Mouse (Mus musculus) lung, postnatal 0 days (tissue): ENCODE measurements at regions not wholly inside any gene's neighbourhood (a gene's known extent, or its start where the extent isn't known, plus 50 kb on each side); places are given as distances from the start of the nearest gene placed in this dataset.
A peak's percentile ranks its signal among the peaks of the same experiment; 100 is the strongest.

Source experiments
- ATAC-seq: fragments of 200-750 bp; cut with Nextera tagmentation; 2 replicates; pipeline ENCODE4 v1.8.0; 2017; ENCODE audit warnings: moderate library complexity
- DNase-seq: peaks from one replicate; pipeline ENCODE4 v3.0.0-alpha.2; 2016; ENCODE audit warnings: low spot score
- H3K27ac ChIP-seq: fragments of 300-500 bp; sonication (generic); 2 replicates; pipeline ENCODE4 v1.5.1; 2014; ENCODE audit warnings: antibody characterized with exemption, mild to moderate bottlenecking, low read length, mixed read lengths
- H3K27me3 ChIP-seq: fragments of 300-500 bp; sonication (generic); replicated peaks from 2 replicates; pipeline ENCODE4 v1.6.1; 2014; ENCODE audit warnings: low read length, mixed read lengths; ENCODE audit not compliant: insufficient read depth
- H3K36me3 ChIP-seq: fragments of 300-500 bp; sonication (generic); 2 replicates; pipeline ENCODE4 v1.6.1; 2014; ENCODE audit warnings: low read length, mixed read lengths; ENCODE audit not compliant: insufficient read depth
- H3K4me1 ChIP-seq: fragments of 300-500 bp; sonication (generic); 2 replicates; pipeline ENCODE4 v1.6.1; 2014; ENCODE audit warnings: antibody characterized with exemption, low read depth, low read length, mixed read lengths; ENCODE audit not compliant: insufficient read depth
- H3K4me2 ChIP-seq: fragments of 300-500 bp; sonication (generic); replicated peaks from 2 replicates; pipeline ENCODE4 v1.6.1; 2014; ENCODE audit warnings: low read depth, mild to moderate bottlenecking, low read length, moderate library complexity, mixed read lengths
- H3K4me3 ChIP-seq: fragments of 300-500 bp; sonication (generic); 2 replicates; pipeline ENCODE4 v1.5.1; 2014; ENCODE audit warnings: low read depth, low read length
- H3K9ac ChIP-seq: fragments of 300-500 bp; sonication (generic); replicated peaks from 2 replicates; pipeline ENCODE4 v1.6.1; 2014; ENCODE audit warnings: low read depth, mild to moderate bottlenecking
- H3K9me3 ChIP-seq: fragments of 300-500 bp; sonication (generic); 2 replicates; pipeline ENCODE4 v1.6.1; 2016; ENCODE audit warnings: low read length, mixed read lengths
- CTCF ChIP-seq: IDR thresholded peaks from 2 replicates; pipeline ENCODE4 v1.5.1; 2016; ENCODE audit warnings: antibody characterized with exemption, mild to moderate bottlenecking
- EP300 ChIP-seq: IDR thresholded peaks from 2 replicates; pipeline ENCODE4 v1.6.1; 2016; ENCODE audit warnings: antibody characterized with exemption, mild to moderate bottlenecking, control low read depth
- WGBS: fragments of 180-500 bp; shearing (Covaris S2); extraction: QIAGEN DNeasy Blood & Tissue Kit; methylation state at CpG from one replicate; pipeline ENCODE4 v1.1.7; 2014; 5-methylcytosine and 5-hydroxymethylcytosine counted together

- Histone ChIP-seq H3K9ac (no peak overlapping the region), H3K4me1 (no peaks in the 10 kb centered on the region), H3K4me3 (no peak overlapping the region), H3K36me3 (no peaks in the 10 kb centered on the region), H3K27ac (no peak overlapping the region), H3K9me3 (no peaks in the 10 kb centered on the region), H3K4me2 (no peak overlapping the region), H3K27me3 (no peaks in the 10 kb centered on the region)
- no peak for TF ChIP-seq CTCF
- TF ChIP-seq EP300 = no peak
- no peak for ATAC-seq
- DNase-seq = no peak
- WGBS = 73% methylated on average over 10 of the region's 10 CpGs
Observed at GRCm38 (mm10) chr12:106245178-106245840, 235.3 kb downstream of the Vrk1 start.

DNA sequence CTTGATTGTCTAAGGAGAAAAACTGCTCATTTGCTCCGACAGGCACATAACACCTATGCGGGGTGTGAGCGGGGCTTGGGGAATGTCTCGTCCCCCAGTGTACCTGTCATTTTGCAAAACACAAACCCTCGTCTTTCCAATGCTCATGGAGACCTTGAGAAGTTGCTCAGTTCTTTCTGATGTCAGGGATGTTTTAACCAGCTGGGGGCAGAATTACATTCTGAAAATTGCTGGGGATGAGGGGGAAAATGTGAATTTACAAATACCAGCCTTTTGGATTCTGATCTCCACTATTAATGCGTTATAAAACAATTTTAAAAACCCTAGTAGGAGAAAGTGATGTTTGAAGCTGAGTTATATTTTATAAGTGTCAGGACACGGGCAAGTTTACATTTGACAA lies 263.6 kb downstream of the Vrk1 start:
- Histone ChIP-seq H3K27me3 (no peaks in the 10 kb centered on the region), H3K4me3 (no peak overlapping the region), H3K27ac (no peak overlapping the region), H3K9ac (no peak overlapping the region), H3K4me1 (no peaks in the 10 kb centered on the region), H3K4me2 (no peak overlapping the region), H3K9me3 (no peaks in the 10 kb centered on the region), H3K36me3 (no peaks in the 10 kb centered on the region)
- DNase-seq (no peak), ATAC-seq (no peak)
- TF ChIP-seq EP300 (no peak), CTCF (no peak)
- 74% methylated on average over 7 of the region's 7 CpGs for WGBS

GRCm38 (mm10) chr12:106277886-106278285 lies 267.9 kb downstream of the Vrk1 start:
- TF ChIP-seq CTCF (no peak), EP300 (no peak)
- Histone ChIP-seq H3K27ac (no peak overlapping the region), H3K4me3 (no peak overlapping the region), H3K4me1 (no peaks in the 10 kb centered on the region), H3K4me2 (no peak overlapping the region), H3K36me3 (no peaks in the 10 kb centered on the region), H3K27me3 (no peaks in the 10 kb centered on the region), H3K9me3 (no peaks in the 10 kb centered on the region), H3K9ac (no peak overlapping the region)
- no peak for DNase-seq
- 90% methylated on average over 14 of the region's 14 CpGs for WGBS
- ATAC-seq = no peak

DNA sequence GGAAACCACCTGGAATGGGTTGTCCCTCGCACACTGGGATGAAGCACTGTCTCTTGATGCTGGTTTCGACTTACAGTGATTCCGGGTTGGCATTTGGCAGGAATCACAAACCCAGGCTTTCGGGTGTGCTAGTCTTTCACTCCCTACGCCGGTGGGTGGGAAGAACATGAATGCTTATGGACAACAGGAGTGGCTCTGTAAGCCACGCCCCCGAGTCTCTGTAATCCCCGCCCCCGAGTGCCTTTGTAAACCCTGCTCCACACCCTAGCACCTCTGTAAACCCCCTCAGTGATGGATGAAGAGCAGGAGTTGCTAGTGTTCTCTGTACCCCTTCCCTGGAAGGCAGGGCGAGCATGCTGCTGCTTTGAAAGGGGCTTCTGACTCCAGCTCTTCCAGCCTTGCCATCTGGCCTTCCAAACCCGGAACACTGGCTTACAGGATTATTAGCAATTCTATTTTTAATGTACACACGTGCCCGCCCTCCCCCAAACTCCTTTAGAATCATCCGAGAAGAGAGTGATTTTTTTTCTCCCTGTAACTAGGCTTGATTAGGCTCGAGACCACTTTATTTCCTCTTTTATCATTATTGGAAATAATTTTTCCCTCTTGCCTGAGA lies 272.6 kb downstream of the Vrk1 start:
- DNase-seq (no peak), ATAC-seq (no peak)
- TF ChIP-seq CTCF (no peak), EP300 (no peak)
- Histone ChIP-seq H3K4me3 (no peak overlapping the region), H3K27ac (no peak overlapping the region), H3K4me1 (no peaks in the 10 kb centered on the region), H3K4me2 (no peak overlapping the region), H3K36me3 (no peaks in the 10 kb centered on the region), H3K9ac (no peak overlapping the region), H3K27me3 (no peaks in the 10 kb centered on the region), H3K9me3 (no peaks in the 10 kb centered on the region)
- WGBS = 54% methylated on average over 16 of the region's 16 CpGs

- H3K27me3 ChIP-seq = no peaks in the 10 kb centered on the region
- no peak overlapping the region for H3K4me3 ChIP-seq
- WGBS = 82% methylated on average over 8 of the region's 8 CpGs
- ATAC-seq (no peak), DNase-seq (no peak)
- TF ChIP-seq EP300 (no peak), CTCF (no peak)
- no peak overlapping the region for H3K9ac ChIP-seq
- no peak overlapping the region for H3K4me2 ChIP-seq
- no peaks in the 10 kb centered on the region for H3K36me3 ChIP-seq
- H3K9me3 ChIP-seq = no peaks in the 10 kb centered on the region
- H3K27ac ChIP-seq = no peak overlapping the region
- H3K4me1 ChIP-seq = no peaks in the 10 kb centered on the region
Observed at GRCm38 (mm10) chr12:106284814-106285213, 274.8 kb downstream of the Vrk1 start.

DNA sequence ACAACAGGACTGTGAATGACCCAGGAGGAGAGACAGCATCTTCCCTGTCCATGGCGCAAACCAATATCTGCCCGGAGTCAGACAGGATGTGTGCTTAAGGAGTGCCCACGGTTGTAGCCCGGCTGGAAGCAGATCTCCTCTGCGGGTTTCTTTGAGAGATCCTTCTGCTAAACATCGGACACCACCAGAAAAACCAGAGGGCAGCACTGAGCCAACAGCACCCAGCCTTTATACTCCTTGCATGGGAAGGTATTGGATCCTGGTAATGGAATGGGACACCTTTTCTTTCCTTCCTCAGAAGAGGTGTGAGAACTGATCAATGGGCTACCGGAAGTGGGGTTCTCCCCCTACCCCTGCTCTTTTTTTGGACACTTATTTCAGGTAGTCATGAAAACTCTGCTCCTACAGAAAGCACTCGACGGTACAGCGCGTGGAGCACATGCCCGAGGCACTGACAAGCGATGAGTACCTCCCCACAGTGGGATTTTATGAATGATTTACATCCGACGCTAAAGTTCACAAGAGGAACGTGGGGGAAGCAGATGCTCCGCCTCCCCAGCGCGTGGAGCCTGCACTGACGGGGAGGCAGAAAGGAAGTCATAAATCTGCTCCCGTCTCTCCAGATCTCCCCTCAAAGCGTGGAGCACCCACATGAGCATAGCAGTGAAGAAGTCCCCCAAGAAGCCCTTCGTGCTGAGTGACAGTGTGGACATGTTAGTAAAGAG lies 278.9 kb downstream of the Vrk1 start:
- H3K36me3 ChIP-seq = no peaks in the 10 kb centered on the region
- H3K4me2 ChIP-seq = no peak overlapping the region
- ATAC-seq = no peak
- no peaks in the 10 kb centered on the region for H3K27me3 ChIP-seq
- no peaks in the 10 kb centered on the region for H3K9me3 ChIP-seq
- DNase-seq = no peak
- H3K9ac ChIP-seq = no peak overlapping the region
- 42% methylated on average over 23 of the region's 23 CpGs for WGBS
- no peak overlapping the region for H3K4me3 ChIP-seq
- TF ChIP-seq EP300 (no peak), CTCF (peak; percentile 20; the same call in 1 of the 2 replicates)
- no peak overlapping the region for H3K27ac ChIP-seq
- H3K4me1 ChIP-seq = no peaks in the 10 kb centered on the region
